Mouse (Mus musculus) heart, postnatal 0 days (tissue): Measurements from ENCODE around the gene Plxnb2. TPM values are rescaled to one million over a fixed set of nuclear protein-coding genes. Genes with fewer than 3 reads are reported as not detected.

Experiments used
- ATAC-seq: fragments of 200-750 bp; cut with Nextera tagmentation; 2 replicates; pipeline ENCODE4 v1.8.0; 2017; ENCODE audit warnings: low read depth, moderate number of reproducible peaks, moderate library complexity; ENCODE audit not compliant: insufficient read depth
- DNase-seq: peaks from one replicate; pipeline ENCODE4 v3.0.0-alpha.2; 2016; ENCODE audit warnings: low spot score
- H3K27ac ChIP-seq: fragments of 300-500 bp; sonication (generic); 2 replicates; pipeline ENCODE4 v1.5.1; 2014; ENCODE audit warnings: low read depth, mild to moderate bottlenecking
- H3K27me3 ChIP-seq: fragments of 300-500 bp; sonication (generic); 2 replicates; pipeline ENCODE4 v1.6.1; 2014; ENCODE audit warnings: low read length, mixed read lengths; ENCODE audit not compliant: control insufficient read depth, insufficient read depth
- H3K36me3 ChIP-seq: fragments of 300-500 bp; sonication (generic); replicated peaks from 2 replicates; pipeline ENCODE4 v1.6.1; 2014; ENCODE audit warnings: low read length, mixed read lengths; ENCODE audit not compliant: control insufficient read depth, insufficient read depth
- H3K4me1 ChIP-seq: fragments of 300-500 bp; sonication (generic); 2 replicates; pipeline ENCODE4 v1.6.1; 2014; ENCODE audit warnings: antibody characterized with exemption; ENCODE audit not compliant: control insufficient read depth, insufficient read depth
- H3K4me2 ChIP-seq: fragments of 300-500 bp; sonication (generic); 2 replicates; pipeline ENCODE4 v1.6.1; 2014; ENCODE audit warnings: low read depth, mild to moderate bottlenecking, low read length, moderate library complexity
- H3K4me3 ChIP-seq: fragments of 300-500 bp; sonication (generic); 2 replicates; pipeline ENCODE4 v1.5.1; 2014; ENCODE audit warnings: low read depth, low read length
- H3K9ac ChIP-seq: fragments of 300-500 bp; sonication (generic); replicated peaks from 2 replicates; pipeline ENCODE4 v1.6.1; 2014; ENCODE audit warnings: low read depth, low read length, mixed read lengths
- H3K9me3 ChIP-seq: fragments of 300-500 bp; sonication (generic); replicated peaks from 2 replicates; pipeline ENCODE4 v1.6.1; 2016; ENCODE audit warnings: low read length; ENCODE audit not compliant: control insufficient read depth
- CTCF ChIP-seq: IDR thresholded peaks from 2 replicates; pipeline ENCODE4 v1.5.1; 2016; ENCODE audit warnings: antibody characterized with exemption, control low read depth, low read depth
- EP300 ChIP-seq: IDR thresholded peaks from 2 replicates; pipeline ENCODE4 v1.6.1; 2016; ENCODE audit warnings: antibody characterized with exemption, low read depth
- WGBS: fragments of 180-500 bp; shearing (Covaris S2); extraction: QIAGEN DNeasy Blood & Tissue Kit; methylation state at CpG from one replicate; pipeline ENCODE4 v1.1.7; 2014; 5-methylcytosine and 5-hydroxymethylcytosine counted together
- polyA plus RNA-seq: library from polyadenylated mRNA; unstranded; fragments of >200 nt; fragmentation: Nextera tagmentation; extraction: Ambion mirVana; gene quantifications from 2 replicates; pipeline ENCODE4 v1.2.1, GENCODE M21; 2015
- total RNA-seq: library from RNA; depleted of rRNA; stranded (reverse); fragments of >200 nt; gene quantifications from 2 replicates; pipeline ENCODE4 v1.2.3, GENCODE M21; 2014; ENCODE audit warnings: low replicate concordance

Gene Plxnb2
- total and polyA plus RNA-seq, 2 experiments from 2014 or later, result 54.5 to 153 TPM

DNA sequence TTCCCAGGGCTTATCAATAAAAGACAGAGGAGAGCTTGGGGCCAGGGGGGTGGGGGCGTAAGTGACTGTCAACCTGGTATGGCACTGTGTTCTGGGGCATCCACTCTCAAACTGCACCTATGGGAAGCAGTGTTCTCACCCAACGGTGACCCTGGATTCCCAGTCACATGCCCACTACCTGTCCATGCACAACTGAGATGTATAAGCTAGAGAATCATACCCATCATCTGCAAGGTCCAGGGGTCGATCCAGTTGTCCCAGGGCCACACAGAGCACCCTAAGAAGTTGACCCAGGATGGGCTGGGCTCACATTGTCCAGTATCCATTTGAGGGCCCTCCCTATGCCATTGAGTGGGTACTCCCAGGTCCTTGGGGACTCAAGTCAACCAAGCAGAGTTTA is 56.3 kb downstream of the Plxnb2 start:
- DNase-seq, result no peak
- no peak overlapping the region for H3K27ac ChIP-seq
- no peak overlapping the region for H3K9ac ChIP-seq
- no peaks in the 10 kb centered on the region for H3K27me3 ChIP-seq
- peaks cover 35% of the 10 kb centered on the region for H3K4me1 ChIP-seq
- WGBS, result 78% methylated on average over 3 of the region's 3 CpGs
- H3K4me3 ChIP-seq, result no peak overlapping the region
- ATAC-seq, result no peak
- H3K9me3 ChIP-seq, result no peaks in the 10 kb centered on the region
- peaks cover 6% of the 10 kb centered on the region for H3K36me3 ChIP-seq
- no peak overlapping the region for H3K4me2 ChIP-seq
- TF ChIP-seq EP300, result no peak
- no peak for TF ChIP-seq CTCF

DNA sequence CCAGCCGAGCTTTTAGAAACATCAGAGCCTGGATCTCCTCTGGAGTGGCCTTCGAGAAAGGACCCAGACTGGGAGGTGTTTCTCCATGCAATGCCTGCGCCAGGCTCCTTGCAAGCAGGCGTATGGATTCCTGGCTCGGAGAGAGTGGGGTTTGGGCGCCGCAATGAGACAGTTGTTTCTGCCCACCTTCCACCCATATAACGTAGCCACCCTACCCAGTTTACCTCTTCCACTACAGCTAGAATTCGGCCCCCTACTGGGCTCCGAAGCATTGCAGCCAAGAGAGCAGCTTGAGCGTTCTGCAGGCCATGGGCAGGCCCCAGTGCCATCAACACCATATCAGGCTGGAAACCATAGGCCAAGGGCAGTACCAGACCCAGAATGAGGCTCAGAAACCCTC is 57.0 kb downstream of the Plxnb2 start:
- Histone ChIP-seq H3K9ac (peak overlapping the region; percentile 35; the same call in 1 of the 2 replicates), H3K4me2 (peak overlapping the region; percentile 96), H3K9me3 (no peaks in the 10 kb centered on the region), H3K4me3 (peak overlapping the region; percentile 75), H3K27ac (peak overlapping the region; percentile 60), H3K4me1 (peaks cover 35% of the 10 kb centered on the region), H3K36me3 (peaks cover 10% of the 10 kb centered on the region), H3K27me3 (no peaks in the 10 kb centered on the region)
- DNase-seq, result no peak
- WGBS, result 40% methylated on average over 11 of the region's 11 CpGs
- ATAC-seq, result no peak
- TF ChIP-seq CTCF, result no peak
- TF ChIP-seq EP300, result no peak

DNA sequence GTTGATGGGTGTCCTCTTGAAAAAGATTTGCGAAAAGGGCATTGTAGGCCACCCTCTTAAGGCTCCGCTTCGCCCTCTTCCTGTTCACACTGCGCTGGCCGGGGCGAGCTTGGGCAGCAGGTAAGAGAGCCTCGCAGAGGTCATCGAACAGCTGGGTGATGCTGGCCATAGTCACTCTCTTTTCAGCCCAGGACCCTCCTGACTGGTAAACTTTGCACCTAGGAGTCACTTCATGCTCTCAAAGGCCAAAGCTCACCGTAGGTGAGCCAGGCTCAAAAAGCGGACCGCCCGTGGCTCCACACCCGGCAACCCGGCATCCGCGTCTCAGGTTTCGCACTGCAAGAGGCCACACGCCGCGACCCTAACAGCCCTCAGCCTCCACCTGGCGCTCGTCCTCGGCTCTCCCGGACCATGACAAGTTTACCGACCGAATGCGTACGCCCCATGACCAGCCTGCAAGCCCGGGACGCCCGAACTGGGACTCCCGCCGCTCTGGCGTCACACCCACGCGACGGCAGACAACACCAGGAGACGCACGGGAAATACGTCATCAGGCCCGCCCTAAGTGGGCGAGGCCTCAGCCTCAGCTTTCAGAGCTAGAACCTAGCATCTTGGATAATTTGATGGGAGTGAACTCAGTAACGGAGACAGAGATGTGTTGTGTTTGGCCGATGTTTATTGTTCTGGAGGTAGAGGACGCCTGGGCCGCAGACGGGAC is 57.8 kb downstream of the Plxnb2 start, which contains the start of gene Tubgcp6:
Tubgcp6 (minus strand) TSS at position 464 of the 718 bp plus-strand sequence.
- under 1% methylated on average over 47 of the region's 47 CpGs for WGBS
- TF ChIP-seq EP300, result no peak
- TF ChIP-seq CTCF, result no peak
- peak within 1 kb of the TSS; percentile 60 for H3K27ac ChIP-seq
- peak within 1 kb of the TSS; percentile 79 for H3K9ac ChIP-seq
- H3K27me3 ChIP-seq, result no peaks in the 10 kb centered on the region
- H3K4me1 ChIP-seq, result peaks cover 32% of the 10 kb centered on the region
- H3K9me3 ChIP-seq, result no peaks in the 10 kb centered on the region
- H3K36me3 ChIP-seq, result peaks cover 10% of the 10 kb centered on the region
- DNase-seq, result peak; percentile 90
- peak within 1 kb of the TSS; percentile 96 for H3K4me2 ChIP-seq
- ATAC-seq, result peak; percentile 88
- peak within 1 kb of the TSS; percentile 75 for H3K4me3 ChIP-seq

DNA sequence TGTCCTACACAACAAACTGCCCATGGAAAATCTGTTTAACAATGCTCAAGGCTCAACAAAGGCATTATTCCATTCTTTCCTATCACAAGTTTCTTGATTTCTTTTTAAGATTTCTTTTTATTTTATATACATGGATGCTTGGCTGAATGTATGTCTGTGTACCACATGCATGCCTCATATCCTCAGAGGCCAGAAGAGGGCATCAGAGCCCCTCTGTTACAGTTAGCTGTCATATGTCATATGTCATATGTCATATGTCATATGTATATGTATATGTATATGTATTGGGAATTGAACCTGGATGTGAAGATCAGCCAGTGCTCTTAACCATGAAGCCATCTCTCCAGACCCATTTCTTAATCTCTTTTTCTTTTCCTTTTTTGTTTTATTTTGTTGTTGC is 62.6 kb downstream of the Plxnb2 start:
- H3K9me3 ChIP-seq, result no peaks in the 10 kb centered on the region
- H3K9ac ChIP-seq, result no peak overlapping the region
- H3K27me3 ChIP-seq, result no peaks in the 10 kb centered on the region
- H3K4me1 ChIP-seq, result peaks cover 19% of the 10 kb centered on the region
- no peak overlapping the region for H3K4me3 ChIP-seq
- peaks cover 43% of the 10 kb centered on the region for H3K36me3 ChIP-seq
- H3K4me2 ChIP-seq, result no peak overlapping the region
- no peak overlapping the region for H3K27ac ChIP-seq
- DNase-seq (no peak), ATAC-seq (no peak)
- TF ChIP-seq EP300, result no peak
- peak; percentile 48 for TF ChIP-seq CTCF

- Histone ChIP-seq H3K9me3 (no peaks in the 10 kb centered on the region), H3K4me3 (no peak overlapping the region), H3K9ac (no peak overlapping the region), H3K27ac (no peak overlapping the region), H3K4me1 (no peaks in the 10 kb centered on the region), H3K36me3 (peaks cover 86% of the 10 kb centered on the region), H3K4me2 (no peak overlapping the region), H3K27me3 (no peaks in the 10 kb centered on the region)
- 43% methylated on average over 9 of the region's 9 CpGs for WGBS
- DNase-seq (peak; percentile 57), ATAC-seq (peak; percentile 76)
- TF ChIP-seq CTCF (peak; percentile 41), EP300 (no peak)
These were observed 70.4 kb downstream of the Plxnb2 start for GRCm38 (mm10) chr15:89110147-89110546.

- 88% methylated on average over 1 of the region's 1 CpGs for WGBS
- no peak overlapping the region for H3K27ac ChIP-seq
- no peaks in the 10 kb centered on the region for H3K27me3 ChIP-seq
- no peak overlapping the region for H3K4me3 ChIP-seq
- DNase-seq (no peak), ATAC-seq (no peak)
- no peak overlapping the region for H3K9ac ChIP-seq
- TF ChIP-seq CTCF (no peak), EP300 (no peak)
- peaks cover 88% of the 10 kb centered on the region for H3K36me3 ChIP-seq
- no peaks in the 10 kb centered on the region for H3K9me3 ChIP-seq
- no peak overlapping the region for H3K4me2 ChIP-seq
- H3K4me1 ChIP-seq, result no peaks in the 10 kb centered on the region
These were observed 73.6 kb downstream of the Plxnb2 start for GRCm38 (mm10) chr15:89106976-89107375.
